14 mouse cellular contexts compared by ENCODE assay signal in the genomic region with DNA sequence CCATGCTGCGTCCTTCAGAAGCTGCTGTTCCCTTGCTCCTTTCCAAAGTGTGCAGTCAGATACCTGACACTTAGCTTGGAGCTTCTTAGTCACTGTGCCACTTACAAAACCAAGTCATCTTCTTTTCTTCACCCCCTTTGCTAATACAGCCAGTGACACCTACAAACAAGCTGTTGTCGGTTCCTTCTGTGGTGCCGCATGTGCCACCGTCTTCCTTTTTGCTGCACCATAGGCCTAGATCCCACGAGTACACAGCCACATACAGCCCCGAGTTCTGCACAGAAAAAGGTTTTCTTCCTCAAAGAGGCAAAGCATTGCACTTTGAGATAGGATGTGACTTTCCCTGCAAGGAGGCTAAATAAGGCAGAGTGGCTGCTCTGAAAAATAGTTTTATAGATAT.
"Had no signal": no experiment of that assay in that cellular context is flagged by ENCODE, and none has a peak within 500 bp of the region (broad histone marks: within the 10 kb centered on the region; RNA-seq: fewer than 3 reads in every experiment).

No protein-coding gene starts in this region.

- H3K27ac ChIP-seq: intestine, embryonic 15.5 days; limb, embryonic 10.5 days; liver, embryonic 15.5 days; midbrain, embryonic 13.5 days; stomach, postnatal 0 days had no signal

- DNase-seq: kidney, adult 18-20 months; kidney, postnatal 10 days; kidney, postnatal 4 days; lung, adult 2 months; lung, postnatal 36 days; thymus, adult 18-20 months; thymus, postnatal 14 days had no signal

- H3K4me2 ChIP-seq: intestine, embryonic 15.5 days; liver, embryonic 11.5 days; liver, embryonic 15.5 days; midbrain, embryonic 13.5 days had no signal

- H3K9ac ChIP-seq: intestine, embryonic 15.5 days; liver, embryonic 15.5 days; midbrain, embryonic 13.5 days had no signal

- H3K9me3 ChIP-seq: intestine, embryonic 15.5 days; limb, embryonic 10.5 days; liver, embryonic 15.5 days; midbrain, embryonic 13.5 days had no signal

- H3K27me3 ChIP-seq: intestine, embryonic 15.5 days; liver, embryonic 15.5 days; midbrain, embryonic 13.5 days had no signal

- H3K36me3 ChIP-seq: intestine, embryonic 15.5 days; limb, embryonic 10.5 days; liver, embryonic 15.5 days; midbrain, embryonic 13.5 days had no signal

- ATAC-seq: intestine, embryonic 15.5 days; lung, postnatal 0 days; midbrain, embryonic 13.5 days had no signal

- H3K4me1 ChIP-seq: intestine, embryonic 15.5 days; liver, embryonic 15.5 days; midbrain, embryonic 13.5 days had no signal

- H3K4me3 ChIP-seq: intestine, embryonic 15.5 days; limb, embryonic 10.5 days; liver, embryonic 15.5 days; midbrain, embryonic 13.5 days had no signal
